Mouse (Mus musculus) mouse trophoblast stem cell (cell line): ENCODE measurements around the gene Samd4.

Source experiments
- in situ Hi-C, 2 experiments: fragments of 300-500 bp; cut with MseI, MboI; formaldehyde crosslinking; loops; 2 replicates in 1 of 2; 3 replicates in 1 of 2; pipeline ENCODE4 v1.15.1; 2025

The Samd4 gene

GRCm38 (mm10) chr14:46994704-46995103 lies 112.0 kb downstream of the Samd4 start:
- in situ Hi-C loops: no loop called here

DNA sequence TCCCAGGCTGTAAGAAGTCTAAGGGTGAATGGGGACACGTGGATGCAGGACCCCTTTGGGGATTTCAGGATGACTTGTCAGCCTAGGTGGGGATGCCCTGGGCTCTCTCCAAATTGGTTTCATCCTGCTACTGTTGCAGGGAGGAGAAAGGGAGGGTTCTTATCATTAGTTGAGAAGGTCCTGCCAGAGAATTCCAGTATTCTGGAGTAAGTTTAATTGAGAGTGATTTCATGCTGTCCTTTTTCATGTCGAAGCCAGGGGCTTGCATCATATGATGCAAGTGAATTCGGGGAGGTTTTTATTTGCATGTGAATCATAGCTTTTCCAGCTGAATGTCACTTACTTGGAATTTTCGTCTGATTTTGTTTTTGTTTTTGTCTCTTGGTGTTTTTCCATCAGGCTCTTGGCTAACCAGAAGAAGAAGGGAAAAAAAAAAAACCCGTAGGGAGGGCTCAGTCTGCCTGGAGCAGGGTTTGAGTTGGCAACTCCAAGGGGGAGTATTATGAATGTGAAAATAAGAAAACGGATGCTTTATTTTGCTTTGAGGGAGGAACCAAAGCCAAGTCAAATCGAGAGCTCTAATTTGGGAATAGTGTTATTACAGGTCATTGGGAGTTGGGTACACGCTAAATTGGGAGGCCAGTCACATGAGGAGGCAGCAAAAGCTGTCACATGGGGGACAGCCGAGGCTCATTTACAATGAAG lies 116.8 kb downstream of the Samd4 start:
- in situ Hi-C loops: loop anchor here (10.0 kb wide), 1 partner anchor 115 kb away; the partner anchor contains the start of gene Samd4 (in 2 of the 2)

DNA sequence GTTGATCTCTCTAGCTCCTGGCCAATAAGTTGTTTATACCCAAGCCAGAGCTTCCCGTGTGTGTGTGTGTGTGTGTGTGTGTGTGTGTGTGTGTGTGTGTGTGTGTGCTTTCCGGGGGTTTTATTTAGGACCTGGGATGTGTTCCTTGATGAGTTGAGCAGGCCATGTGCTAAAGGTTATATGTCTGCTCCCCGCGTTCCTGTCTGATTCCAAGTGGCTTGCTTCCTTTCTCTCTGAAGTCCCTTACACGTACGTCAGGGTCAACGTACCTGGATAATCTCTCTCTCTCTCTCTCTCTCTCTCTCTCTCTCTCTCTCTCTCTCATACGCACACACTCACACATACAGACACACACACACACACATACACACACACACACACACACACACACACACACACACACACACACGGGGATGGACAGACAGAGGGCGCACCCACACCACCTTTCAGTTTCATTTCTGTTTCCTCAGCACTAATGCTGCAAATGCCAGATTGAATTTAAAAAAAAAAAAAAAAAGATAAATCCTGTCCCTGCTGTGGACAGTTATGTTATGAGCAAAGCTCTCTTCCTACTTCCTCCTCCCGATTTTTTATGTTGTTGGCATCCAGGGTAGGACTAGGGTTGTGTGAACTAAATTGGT lies 117.6 kb downstream of the Samd4 start:
- in situ Hi-C loops: loop anchor here (10.0 kb wide), 1 partner anchor 115 kb away; the partner anchor contains the start of gene Samd4 (in 2 of the 2)

- in situ Hi-C loops: loop anchor here (10.0 kb wide), 1 partner anchor 116 kb away; the partner anchor contains the start of gene Samd4 (in 2 of the 2)
Measured at GRCm38 (mm10) chr14:47000786-47001761, 118.4 kb downstream of the Samd4 start.

- in situ Hi-C loops: loop anchor here (10.0 kb wide), 1 partner anchor 119 kb away; the partner anchor contains the start of gene Samd4 (in 2 of the 2)
Measured at GRCm38 (mm10) chr14:47004161-47004560, 121.5 kb downstream of the Samd4 start.

DNA sequence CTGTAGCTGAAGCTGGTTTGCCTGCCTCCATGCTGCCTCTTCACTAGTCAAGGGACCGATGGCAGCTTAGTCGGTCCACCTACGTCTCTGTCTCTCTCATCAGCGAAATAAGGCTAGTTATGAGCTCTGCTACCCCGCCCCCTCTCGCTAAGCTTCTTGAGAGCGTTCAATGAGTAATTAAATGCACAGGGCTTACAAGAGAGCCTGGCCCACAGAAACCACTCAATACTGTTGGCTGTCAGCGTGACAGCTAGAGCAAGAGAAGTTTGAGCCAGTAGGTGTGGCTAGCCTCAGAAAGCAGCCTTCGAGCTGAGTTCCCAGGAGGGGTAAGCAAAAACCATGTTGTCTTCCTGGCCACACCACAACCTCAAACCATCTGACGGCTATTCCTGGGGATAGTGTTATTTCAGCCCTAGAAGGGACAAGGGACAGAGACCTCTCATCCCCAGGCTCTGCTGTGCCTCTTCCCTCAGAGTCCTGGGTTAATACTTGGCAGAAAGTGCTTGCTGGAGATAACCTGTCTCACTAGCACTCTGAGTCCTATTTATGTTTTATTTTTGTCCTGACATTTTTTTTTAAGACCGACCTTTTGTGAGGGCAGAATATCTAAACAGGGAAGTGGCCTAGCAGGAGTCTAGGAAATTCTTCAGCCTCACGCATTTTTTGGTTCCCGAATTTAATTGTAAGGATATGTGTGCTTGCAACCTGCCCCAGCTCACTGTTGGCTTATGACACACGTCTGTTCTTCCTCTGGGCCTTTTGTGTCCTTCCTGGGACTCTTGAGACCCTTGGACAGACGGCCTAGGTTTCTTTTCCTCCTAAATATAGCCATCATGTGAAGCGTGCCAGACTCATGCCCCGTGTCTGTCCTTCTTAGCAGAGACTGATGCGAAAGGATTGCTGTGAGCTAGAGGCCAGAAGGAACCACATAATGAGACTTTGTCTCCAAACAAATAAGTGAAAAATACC lies 128.8 kb downstream of the Samd4 start:
- in situ Hi-C loops: no loop called here

DNA sequence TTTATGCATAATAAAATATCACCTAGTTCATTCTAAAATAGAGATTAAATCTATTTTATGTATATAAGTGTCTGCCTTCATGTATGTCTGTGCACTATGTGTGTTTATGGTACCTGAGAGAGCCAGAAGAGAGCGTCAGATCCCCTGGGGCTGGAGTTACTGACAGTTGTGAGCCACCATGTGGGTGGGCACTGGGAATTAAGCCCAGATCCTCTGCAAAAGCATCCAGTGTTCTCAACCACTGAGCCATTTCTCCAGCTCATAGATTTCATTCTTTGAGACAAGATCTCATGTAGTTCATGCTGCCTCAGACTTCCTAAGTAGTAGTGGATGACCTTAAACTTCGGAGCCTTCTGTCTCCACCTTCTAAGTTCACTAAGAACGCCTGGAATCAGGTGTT lies 133.0 kb downstream of the Samd4 start:
- in situ Hi-C loops: no loop called here

GRCm38 (mm10) chr14:47017658-47018057 lies 135.0 kb downstream of the Samd4 start:
- in situ Hi-C loops: no loop called here

DNA sequence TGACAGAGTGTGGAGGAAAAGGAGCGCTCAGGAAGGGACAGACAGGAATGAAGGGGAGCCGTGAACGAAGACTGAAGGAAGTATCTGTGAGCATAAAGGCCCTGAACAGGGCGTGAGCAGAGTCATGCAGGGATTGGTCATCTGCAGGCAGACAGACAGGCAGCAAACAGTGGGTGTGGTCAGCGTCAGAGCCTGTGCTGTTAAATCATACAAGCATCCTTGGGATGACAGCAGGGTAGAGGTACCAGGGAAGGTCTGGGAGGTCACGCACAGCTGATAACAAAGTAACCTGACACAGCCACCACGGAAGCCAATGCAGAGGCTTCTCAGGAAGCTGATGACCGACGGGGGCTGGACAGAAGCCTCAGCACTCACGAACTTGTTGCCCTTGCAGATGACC lies 138.2 kb downstream of the Samd4 start:
- in situ Hi-C loops: no loop called here

GRCm38 (mm10) chr14:47023529-47023928 lies 140.9 kb downstream of the Samd4 start:
- in situ Hi-C loops: no loop called here

- in situ Hi-C loops: no loop called here
Measured at GRCm38 (mm10) chr14:47027431-47028118, 144.9 kb downstream of the Samd4 start.

GRCm38 (mm10) chr14:47031542-47031941 lies 148.9 kb downstream of the Samd4 start:
- in situ Hi-C loops: no loop called here

DNA sequence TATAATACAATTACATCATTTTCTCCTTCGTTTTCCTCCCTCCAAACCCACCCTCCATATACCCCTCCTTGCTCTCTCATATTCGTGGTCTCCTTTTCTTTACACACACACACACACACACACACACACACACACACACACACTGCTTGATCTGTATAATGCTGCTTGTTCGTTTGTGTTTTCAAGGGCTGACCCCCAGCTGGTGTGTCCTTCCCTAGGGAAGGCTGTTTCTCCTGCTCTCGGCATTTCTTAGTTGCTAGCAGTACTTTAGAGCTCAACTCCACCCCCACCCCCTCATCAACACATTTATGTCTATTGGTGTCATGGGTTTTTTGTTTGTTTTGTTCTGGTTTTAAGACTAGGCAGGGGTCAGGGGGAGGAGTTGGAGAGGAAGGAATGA lies 149.5 kb downstream of the Samd4 start:
- in situ Hi-C loops: no loop called here

DNA sequence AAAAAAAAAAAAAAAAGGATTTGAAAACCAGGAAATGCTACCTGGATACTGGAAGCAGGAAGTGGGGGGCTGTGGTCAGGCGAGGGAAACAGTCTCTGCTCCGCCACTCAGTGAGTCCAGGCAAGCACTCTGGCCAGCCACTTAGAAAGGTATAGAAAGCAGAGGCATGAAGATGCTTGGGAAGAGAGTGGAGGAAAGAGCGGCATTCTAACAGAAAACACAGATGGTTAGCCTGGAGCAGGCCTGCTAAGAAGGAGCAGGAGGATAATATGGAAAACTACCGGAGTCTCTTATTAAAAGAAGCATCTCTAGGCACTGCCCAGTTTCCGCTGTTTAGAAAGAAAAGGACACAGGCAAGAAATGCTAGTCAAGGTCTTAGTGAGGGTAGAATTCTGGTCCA lies 150.8 kb downstream of the Samd4 start:
- in situ Hi-C loops: no loop called here

GRCm38 (mm10) chr14:47041699-47042098 lies 159.0 kb downstream of the Samd4 start:
- in situ Hi-C loops: no loop called here

GRCm38 (mm10) chr14:47049051-47049450 lies 166.4 kb downstream of the Samd4 start:
- in situ Hi-C loops: no loop called here

- in situ Hi-C loops: no loop called here
Measured at GRCm38 (mm10) chr14:47051743-47052610, 169.3 kb downstream of the Samd4 start.

DNA sequence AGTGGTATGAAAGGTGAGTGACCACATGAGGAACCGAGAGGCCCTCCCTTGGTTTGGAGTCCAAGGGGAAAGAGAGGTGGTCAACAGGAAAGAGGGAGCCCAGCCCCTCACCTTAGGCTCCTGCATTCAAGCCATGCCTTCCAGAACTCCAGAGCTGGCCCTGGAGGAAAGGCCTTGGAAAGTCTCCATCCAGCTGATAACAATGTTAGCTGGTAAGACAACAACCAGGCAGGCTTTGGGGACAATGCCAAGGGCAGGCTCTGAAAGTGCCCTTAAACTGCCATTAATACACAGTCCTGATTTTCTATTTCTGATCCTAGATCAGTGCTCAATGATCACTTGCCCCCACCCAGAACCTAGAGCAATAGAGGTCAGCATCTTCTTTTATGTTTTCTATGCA lies 170.4 kb downstream of the Samd4 start:
- in situ Hi-C loops: no loop called here

- in situ Hi-C loops: no loop called here
Measured at GRCm38 (mm10) chr14:47053824-47054223, 171.2 kb downstream of the Samd4 start.
